Mouse (Mus musculus): ENCODE measurements around the gene Lilra6. TPM values are rescaled to one million over a fixed set of nuclear protein-coding genes. Genes with fewer than 3 reads are reported as not detected.
"Not testable (repeated sequence)": the region's sequence is repeated elsewhere in the genome, so short reads cannot be mapped to it uniquely, and the experiment has no call there.

Lilra6 gene
- polyA plus RNA-seq (2015; fragmentation: Nextera tagmentation; extraction: Ambion mirVana) = 0.27 and 0.28 TPM in 2 replicates

DNA sequence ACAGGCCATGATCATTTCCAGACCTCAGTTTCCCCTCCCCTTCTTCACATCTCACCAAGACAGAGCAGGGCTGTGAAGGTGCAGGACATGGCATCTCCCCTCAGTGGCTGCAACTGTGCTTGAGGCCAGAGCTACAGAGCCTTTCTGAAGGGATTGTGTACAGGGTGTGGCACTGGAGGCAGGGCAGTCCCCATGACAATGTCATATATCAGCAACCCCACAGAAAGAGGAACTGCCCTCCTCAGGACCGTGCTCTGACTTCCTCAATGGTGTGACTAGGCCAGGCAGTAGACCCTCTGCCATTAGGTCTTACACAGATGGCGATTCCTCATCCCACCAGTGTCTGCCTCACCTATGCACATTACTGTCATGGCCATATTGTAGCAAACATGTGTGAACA, at the start of gene Lilra6:
TSS of gene Lilra6 (minus strand) at position 117 of the 400 bp plus-strand sequence.
- not testable (repeated sequence) for H3K27me3 ChIP-seq

DNA sequence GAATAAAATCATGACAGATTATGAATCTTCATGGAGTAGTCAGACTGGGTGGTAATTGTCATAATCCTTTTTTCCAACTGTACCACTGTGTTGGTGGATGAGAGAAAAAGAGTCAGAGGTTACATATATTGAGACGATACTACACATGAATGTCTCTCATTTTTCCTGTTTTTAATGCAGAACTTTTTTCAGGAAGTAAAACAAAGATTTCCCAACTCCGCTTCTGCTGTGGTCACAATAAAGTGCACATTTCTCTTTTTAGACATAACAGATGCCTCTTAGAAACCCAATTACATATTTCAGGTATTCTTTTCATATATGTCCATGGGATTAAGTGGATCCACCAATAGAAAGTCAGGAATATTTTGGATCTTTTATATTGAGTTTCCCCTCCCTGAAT, 46.7 kb upstream of the Lilra6 start:
- ATAC-seq (ENCODE audit: insufficient number of reproducible peaks, low FRiP score, low TSS enrichment, low read depth) = no peak
- H3K4me2 ChIP-seq (replicated peaks) = no peak overlapping the region
- H3K27ac ChIP-seq (replicated peaks) = no peak overlapping the region
- 86% methylated on average over 2 of the region's 2 CpGs for WGBS
- H3K9ac ChIP-seq = no peak overlapping the region
- no peaks in the 10 kb centered on the region for H3K9me3 ChIP-seq (replicated peaks)
- no peaks in the 10 kb centered on the region for H3K27me3 ChIP-seq
- H3K36me3 ChIP-seq = no peaks in the 10 kb centered on the region
- H3K4me3 ChIP-seq (replicated peaks) = no peak overlapping the region
- H3K4me1 ChIP-seq = no peaks in the 10 kb centered on the region

More for the DNA sequence above, at the start of gene Lilra6:
- not testable (repeated sequence) for H3K9ac ChIP-seq; H3K4me1 ChIP-seq; H3K36me3 ChIP-seq; H3K9me3 ChIP-seq (replicated peaks); H3K4me3 ChIP-seq (replicated peaks); ATAC-seq (ENCODE audit: insufficient number of reproducible peaks, low FRiP score, low TSS enrichment, low read depth); H3K4me2 ChIP-seq (replicated peaks); H3K27ac ChIP-seq (replicated peaks)
- 60% methylated on average over 2 of the region's 2 CpGs for WGBS

DNA sequence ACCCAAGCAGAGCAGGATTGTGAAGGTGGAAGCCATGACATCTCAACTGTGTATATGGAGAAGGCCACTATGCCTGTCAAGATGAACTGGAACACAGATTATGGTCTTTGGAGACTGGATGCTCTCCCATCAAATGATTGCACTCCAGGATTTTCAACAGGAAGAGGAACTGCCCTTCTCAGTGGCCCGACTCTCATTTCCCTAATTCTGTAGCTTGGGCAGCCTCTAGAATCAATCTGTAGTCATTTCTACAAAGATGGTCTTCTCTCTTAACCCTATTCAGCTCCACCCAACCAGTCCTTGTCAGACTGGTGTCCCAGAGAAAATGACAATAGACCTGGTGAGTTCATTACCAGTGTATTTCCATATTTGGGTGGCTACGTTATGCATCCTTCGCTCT, 42.1 kb upstream of the Lilra6 start:
- Histone ChIP-seq H3K27ac (replicated peaks) (no peak overlapping the region), H3K4me3 (replicated peaks) (no peak overlapping the region), H3K4me1 (no peaks in the 10 kb centered on the region), H3K36me3 (no peaks in the 10 kb centered on the region), H3K4me2 (replicated peaks) (no peak overlapping the region), H3K9me3 (replicated peaks) (no peaks in the 10 kb centered on the region), H3K9ac (no peak overlapping the region), H3K27me3 (no peaks in the 10 kb centered on the region)
- whole genome bisulfite sequencing = 79% methylated on average over 3 of the region's 3 CpGs
- no peak for ATAC-seq (ENCODE audit: insufficient number of reproducible peaks, low FRiP score, low TSS enrichment, low read depth)

GRCm38 (mm10) chr7:3949159-3949558, 33.9 kb upstream of the Lilra6 start:
- ATAC-seq (ENCODE audit: insufficient number of reproducible peaks, low FRiP score, low TSS enrichment, low read depth) = no peak
- 76% methylated on average over 3 of the region's 3 CpGs for WGBS
- no peaks in the 10 kb centered on the region for H3K9me3 ChIP-seq (replicated peaks)

DNA sequence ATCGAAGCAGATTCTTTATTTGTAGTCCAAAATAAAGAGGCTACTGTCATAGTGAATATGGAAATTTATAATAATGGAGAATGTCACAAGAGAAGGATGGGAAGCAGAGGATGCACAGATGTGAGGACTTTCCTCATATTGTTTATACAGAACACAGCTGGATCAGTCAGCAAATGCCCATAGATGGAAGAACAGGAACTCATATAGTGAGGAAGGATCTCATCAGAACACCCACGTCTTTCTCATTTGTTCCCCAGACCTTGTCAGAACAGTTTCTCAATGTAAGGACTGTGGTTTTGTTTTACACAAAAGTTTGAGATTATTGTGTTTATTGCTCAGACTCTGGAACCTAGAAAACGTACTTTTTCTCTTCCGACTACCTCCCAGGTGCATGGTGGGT, 32.9 kb upstream of the Lilra6 start:
- no peak overlapping the region for H3K27ac ChIP-seq (replicated peaks)
- no peak overlapping the region for H3K9ac ChIP-seq
- no peaks in the 10 kb centered on the region for H3K9me3 ChIP-seq (replicated peaks)
- H3K36me3 ChIP-seq = no peaks in the 10 kb centered on the region
- no peaks in the 10 kb centered on the region for H3K27me3 ChIP-seq
- H3K4me1 ChIP-seq = no peaks in the 10 kb centered on the region
- no peak overlapping the region for H3K4me2 ChIP-seq (replicated peaks)
- ATAC-seq (ENCODE audit: insufficient number of reproducible peaks, low FRiP score, low TSS enrichment, low read depth) = no peak
- H3K4me3 ChIP-seq (replicated peaks) = no peak overlapping the region
- WGBS = 79% methylated on average over 4 of the region's 4 CpGs

More at GRCm38 (mm10) chr7:3949159-3949558, 33.9 kb upstream of the Lilra6 start:
- H3K4me2 ChIP-seq (replicated peaks) = no peak overlapping the region
- H3K4me3 ChIP-seq (replicated peaks) = no peak overlapping the region
- no peak overlapping the region for H3K27ac ChIP-seq (replicated peaks)
- no peaks in the 10 kb centered on the region for H3K36me3 ChIP-seq
- H3K9ac ChIP-seq = no peak overlapping the region
- H3K27me3 ChIP-seq = no peaks in the 10 kb centered on the region
- no peaks in the 10 kb centered on the region for H3K4me1 ChIP-seq

GRCm38 (mm10) chr7:3946117-3946516, 30.8 kb upstream of the Lilra6 start:
- no peaks in the 10 kb centered on the region for H3K9me3 ChIP-seq (replicated peaks)
- H3K36me3 ChIP-seq = no peaks in the 10 kb centered on the region
- H3K4me1 ChIP-seq = no peaks in the 10 kb centered on the region
- H3K27ac ChIP-seq (replicated peaks) = no peak overlapping the region
- no peak for ATAC-seq (ENCODE audit: insufficient number of reproducible peaks, low FRiP score, low TSS enrichment, low read depth)
- no peak overlapping the region for H3K4me2 ChIP-seq (replicated peaks)
- no peaks in the 10 kb centered on the region for H3K27me3 ChIP-seq
- H3K9ac ChIP-seq = no peak overlapping the region
- 61% methylated on average over 4 of the region's 4 CpGs for WGBS
- H3K4me3 ChIP-seq (replicated peaks) = no peak overlapping the region

DNA sequence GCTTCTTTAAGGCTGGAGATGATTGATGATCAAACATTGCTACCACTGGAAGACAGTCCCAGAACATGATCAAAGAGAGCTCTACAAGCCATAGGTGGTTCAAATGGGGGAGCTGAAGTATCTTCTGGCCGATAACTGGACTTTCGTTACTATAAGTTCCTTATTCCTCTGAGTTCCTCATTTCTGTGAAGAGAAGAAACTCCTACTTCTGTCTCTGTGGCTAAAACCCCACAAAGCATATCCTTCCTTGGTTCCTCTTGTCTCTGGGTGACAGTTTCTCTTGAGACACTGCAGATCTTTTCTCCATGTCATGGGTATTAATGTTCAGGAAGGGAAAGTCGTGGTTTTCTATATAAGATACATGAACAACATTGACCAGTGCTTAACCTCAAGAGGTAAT, 25.6 kb upstream of the Lilra6 start:
- Histone ChIP-seq H3K9ac (no peak overlapping the region), H3K27ac (replicated peaks) (no peak overlapping the region), H3K27me3 (no peaks in the 10 kb centered on the region), H3K9me3 (replicated peaks) (no peaks in the 10 kb centered on the region), H3K4me1 (no peaks in the 10 kb centered on the region), H3K36me3 (no peaks in the 10 kb centered on the region), H3K4me2 (replicated peaks) (no peak overlapping the region), H3K4me3 (replicated peaks) (no peak overlapping the region)
- WGBS = 74% methylated on average over 3 of the region's 3 CpGs
- ATAC-seq (ENCODE audit: insufficient number of reproducible peaks, low FRiP score, low TSS enrichment, low read depth) = no peak

GRCm38 (mm10) chr7:3939866-3940525, 24.7 kb upstream of the Lilra6 start:
- H3K9me3 ChIP-seq (replicated peaks) = no peaks in the 10 kb centered on the region
- WGBS = 55% methylated on average over 1 of the region's 1 CpGs
- H3K36me3 ChIP-seq = no peaks in the 10 kb centered on the region
- no peak overlapping the region for H3K27ac ChIP-seq (replicated peaks)
- no peak overlapping the region for H3K9ac ChIP-seq
- H3K27me3 ChIP-seq = no peaks in the 10 kb centered on the region
- H3K4me2 ChIP-seq (replicated peaks) = no peak overlapping the region
- no peak for ATAC-seq (ENCODE audit: insufficient number of reproducible peaks, low FRiP score, low TSS enrichment, low read depth)
- no peak overlapping the region for H3K4me3 ChIP-seq (replicated peaks)
- H3K4me1 ChIP-seq = no peaks in the 10 kb centered on the region

GRCm38 (mm10) chr7:3935473-3935872, 20.2 kb upstream of the Lilra6 start:
- H3K4me2 ChIP-seq (replicated peaks); H3K27ac ChIP-seq (replicated peaks); H3K36me3 ChIP-seq; H3K9me3 ChIP-seq (replicated peaks); ATAC-seq (ENCODE audit: insufficient number of reproducible peaks, low FRiP score, low TSS enrichment, low read depth); H3K4me3 ChIP-seq (replicated peaks); H3K4me1 ChIP-seq; H3K9ac ChIP-seq; H3K27me3 ChIP-seq: not testable (repeated sequence)

DNA sequence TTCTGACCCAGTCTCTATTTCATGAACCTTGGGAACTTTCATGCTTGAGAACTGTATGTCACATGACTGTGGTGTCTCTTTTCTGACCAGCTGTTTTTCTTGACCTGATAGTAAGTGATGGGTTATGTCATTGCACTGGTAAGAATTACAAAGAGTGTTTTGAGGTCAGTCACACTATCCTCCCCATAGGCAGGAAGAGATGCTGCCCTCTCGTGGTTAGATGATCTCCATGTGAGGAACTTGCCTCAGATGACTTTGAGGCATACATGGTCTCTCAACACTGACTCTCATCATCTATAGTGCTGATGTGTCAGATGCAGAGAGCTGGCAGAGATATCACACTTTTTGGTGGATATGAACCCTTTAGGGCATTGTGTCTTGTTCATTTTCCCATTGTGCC, 11.6 kb downstream of the Lilra6 start:
- H3K9me3 ChIP-seq (replicated peaks) = no peaks in the 10 kb centered on the region
- H3K27ac ChIP-seq (replicated peaks) = no peak overlapping the region
- H3K36me3 ChIP-seq = no peaks in the 10 kb centered on the region
- 26% methylated on average over 1 of the region's 1 CpGs for WGBS
- ATAC-seq (ENCODE audit: insufficient number of reproducible peaks, low FRiP score, low TSS enrichment, low read depth) = no peak
- no peak overlapping the region for H3K4me3 ChIP-seq (replicated peaks)
- H3K4me2 ChIP-seq (replicated peaks) = no peak overlapping the region
- no peaks in the 10 kb centered on the region for H3K27me3 ChIP-seq
- no peak overlapping the region for H3K9ac ChIP-seq
- no peaks in the 10 kb centered on the region for H3K4me1 ChIP-seq

DNA sequence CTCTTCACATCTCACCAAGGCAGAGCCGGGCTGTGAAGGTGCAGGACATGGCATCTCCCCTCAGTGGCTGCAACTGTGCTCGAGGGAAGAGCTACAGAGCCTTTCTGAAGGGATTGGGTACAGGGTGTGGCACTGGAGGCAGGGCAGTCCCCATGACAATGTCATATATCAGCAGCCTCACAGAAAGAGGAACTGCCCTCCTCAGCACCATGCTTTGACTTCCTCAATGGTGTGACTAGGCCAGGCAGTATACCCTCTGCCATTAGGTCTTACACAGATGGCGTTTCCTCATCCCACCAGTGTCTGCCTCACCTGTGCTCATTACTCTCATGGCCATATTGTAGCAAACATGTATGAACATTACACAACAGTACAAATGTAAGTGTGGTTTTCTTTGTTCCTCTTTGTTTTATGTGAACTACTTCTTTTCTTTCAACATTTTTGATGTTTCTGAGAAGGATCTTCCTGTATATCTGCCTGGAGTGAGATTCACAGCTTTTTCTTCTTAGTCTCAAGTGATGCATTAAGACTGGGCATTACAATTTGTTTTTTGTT, 17.2 kb downstream of the Lilra6 start, which contains the start of gene Gm14548:
TSS of gene Gm14548 (minus strand) at position 85 of the 555 bp plus-strand sequence.
- not testable (repeated sequence) for H3K9me3 ChIP-seq (replicated peaks); H3K4me2 ChIP-seq (replicated peaks); H3K4me3 ChIP-seq (replicated peaks); H3K27me3 ChIP-seq; H3K9ac ChIP-seq; ATAC-seq (ENCODE audit: insufficient number of reproducible peaks, low FRiP score, low TSS enrichment, low read depth); H3K36me3 ChIP-seq; H3K4me1 ChIP-seq; H3K27ac ChIP-seq (replicated peaks)
- WGBS = 59% methylated on average over 3 of the region's 3 CpGs

- not testable (repeated sequence) for ATAC-seq (ENCODE audit: insufficient number of reproducible peaks, low FRiP score, low TSS enrichment, low read depth); H3K9me3 ChIP-seq (replicated peaks); H3K4me3 ChIP-seq (replicated peaks); H3K36me3 ChIP-seq; H3K27ac ChIP-seq (replicated peaks); H3K4me2 ChIP-seq (replicated peaks); H3K9ac ChIP-seq; H3K27me3 ChIP-seq; H3K4me1 ChIP-seq
- no CpG with 5 or more reads among the region's 1 CpGs for WGBS
Measured at GRCm38 (mm10) chr7:3875032-3875431, 40.3 kb downstream of the Lilra6 start.
